Mouse (Mus musculus): Measurements from ENCODE around the gene Mapk12.

GRCm38 (mm10) chr15:89170102-89170501 lies 29.6 kb upstream of the Mapk12 start:
- no peak for TF ChIP-seq POLR2A (IDR thresholded peaks at IDR 0.05; ENCODE audit: control insufficient read depth in 1 of 2, insufficient read depth in 1 of 2, low read depth in 1 of 2, low read length in 2 of 2, poor library complexity in 1 of 2)
- no peak for TF ChIP-seq EP300 (IDR thresholded peaks at IDR 0.05; ENCODE audit: low read depth in 1 of 2, low read length in 2 of 2)

Measured in MEL (cell line).